Mouse (Mus musculus): ENCODE measurements at regions not wholly inside any gene's neighbourhood (a gene's known extent, or its start where the extent isn't known, plus 50 kb on each side); places are given as distances from the start of the nearest gene placed in this dataset.

DNA sequence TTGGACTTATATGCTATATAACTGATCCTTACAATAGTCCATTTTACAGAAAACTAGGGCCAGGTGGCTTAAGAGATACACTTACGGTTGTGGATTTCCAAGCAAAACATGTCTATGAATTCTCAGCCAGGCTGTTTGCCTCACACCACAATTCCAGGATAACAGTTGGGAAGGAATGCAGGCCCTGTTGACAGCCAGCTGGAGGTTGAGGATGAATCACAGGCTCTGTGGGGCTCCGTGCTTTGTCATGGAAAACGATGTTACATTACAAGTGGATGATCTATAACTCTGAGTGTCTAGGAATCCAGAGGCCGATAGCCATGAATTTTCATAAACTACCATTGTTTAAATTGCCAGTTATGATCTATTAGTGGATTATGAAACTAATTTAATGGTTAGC is 221.9 kb upstream of the Gm6657 start:
- Histone ChIP-seq H3K27me3 (ENCODE audit: control insufficient read depth, insufficient read depth, low read length, poor library complexity, severe bottlenecking) (no peaks in the 10 kb centered on the region), H3K4me1 (ENCODE audit: control insufficient read depth, insufficient read depth, low read length) (no peaks in the 10 kb centered on the region), H3K9me3 (replicated peaks; ENCODE audit: control insufficient read depth, insufficient read depth, low read length, poor library complexity, severe bottlenecking) (peaks cover 6% of the 10 kb centered on the region), H3K4me3 (ENCODE audit: low read depth, low read length) (no peak overlapping the region), H3K9ac (ENCODE audit: low read depth, poor library complexity, severe bottlenecking) (no peak overlapping the region), H3K36me3 (ENCODE audit: control insufficient read depth, insufficient read depth, low read length, poor library complexity, severe bottlenecking) (no peaks in the 10 kb centered on the region), H3K27ac (ENCODE audit: insufficient read depth, low read length) (no peak overlapping the region)
- no peak for TF ChIP-seq CTCF (IDR thresholded peaks at IDR 0.05; ENCODE audit: low read depth, low read length)
- peak; percentile 48; the same call in 1 of the 2 replicates for TF ChIP-seq EP300 (IDR thresholded peaks at IDR 0.05; ENCODE audit: insufficient read depth, low read depth, low read length)

DNA sequence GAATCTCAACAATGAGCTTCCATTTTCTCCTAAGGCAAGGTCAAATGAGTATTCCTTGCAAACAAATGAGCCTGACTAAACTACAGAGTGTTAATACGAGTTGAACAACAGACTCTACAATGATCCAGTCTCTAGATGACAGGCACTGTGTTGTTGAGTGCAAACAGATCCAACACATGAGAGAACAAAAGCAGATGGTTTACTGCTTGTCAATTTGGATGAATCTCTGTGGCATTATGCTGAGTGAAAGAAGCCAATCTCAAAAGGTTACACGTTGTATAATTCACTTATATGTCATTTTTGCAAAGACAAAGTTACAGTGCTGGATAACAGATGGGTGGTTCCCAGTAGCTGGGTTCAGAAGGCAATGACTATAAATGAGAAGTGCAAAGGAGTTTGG is 217.1 kb upstream of the Gm6657 start:
- Histone ChIP-seq H3K9me3 (replicated peaks; ENCODE audit: control insufficient read depth, insufficient read depth, low read length, poor library complexity, severe bottlenecking) (no peaks in the 10 kb centered on the region), H3K4me3 (ENCODE audit: low read depth, low read length) (no peak overlapping the region), H3K27ac (ENCODE audit: insufficient read depth, low read length) (no peak overlapping the region), H3K27me3 (ENCODE audit: control insufficient read depth, insufficient read depth, low read length, poor library complexity, severe bottlenecking) (no peaks in the 10 kb centered on the region), H3K36me3 (ENCODE audit: control insufficient read depth, insufficient read depth, low read length, poor library complexity, severe bottlenecking) (no peaks in the 10 kb centered on the region), H3K9ac (ENCODE audit: low read depth, poor library complexity, severe bottlenecking) (no peak overlapping the region), H3K4me1 (ENCODE audit: control insufficient read depth, insufficient read depth, low read length) (no peaks in the 10 kb centered on the region)
- TF ChIP-seq CTCF (IDR thresholded peaks at IDR 0.05; ENCODE audit: low read depth, low read length), result no peak
- TF ChIP-seq EP300 (IDR thresholded peaks at IDR 0.05; ENCODE audit: insufficient read depth, low read depth, low read length), result no peak
- no peak for TF ChIP-seq POLR2A (IDR thresholded peaks at IDR 0.05; ENCODE audit: insufficient read depth, low read length)

DNA sequence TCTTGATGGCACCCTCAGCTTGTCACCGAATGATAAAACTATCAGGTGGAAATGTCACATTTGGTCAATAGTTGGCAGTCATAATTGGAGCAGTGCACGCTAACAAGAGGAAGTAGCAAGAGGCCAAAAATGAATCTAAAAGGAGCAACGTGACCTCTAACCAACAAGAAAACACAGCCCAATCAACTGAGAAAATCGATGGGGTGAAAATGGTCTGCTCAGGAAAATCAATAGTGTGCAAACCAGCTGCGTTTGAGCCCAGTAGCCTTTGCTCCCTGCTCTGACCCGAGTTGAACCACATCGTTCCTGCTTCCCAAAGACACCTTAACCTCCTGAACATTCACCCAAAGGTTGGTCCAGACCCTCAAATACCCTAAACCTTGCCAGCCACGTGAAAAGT is 207.3 kb upstream of the Gm6657 start:
- Histone ChIP-seq H3K4me3 (ENCODE audit: low read depth, low read length) (no peak overlapping the region), H3K27ac (ENCODE audit: insufficient read depth, low read length) (no peak overlapping the region), H3K9ac (ENCODE audit: low read depth, poor library complexity, severe bottlenecking) (no peak overlapping the region), H3K9me3 (replicated peaks; ENCODE audit: control insufficient read depth, insufficient read depth, low read length, poor library complexity, severe bottlenecking) (no peaks in the 10 kb centered on the region), H3K36me3 (ENCODE audit: control insufficient read depth, insufficient read depth, low read length, poor library complexity, severe bottlenecking) (no peaks in the 10 kb centered on the region), H3K27me3 (ENCODE audit: control insufficient read depth, insufficient read depth, low read length, poor library complexity, severe bottlenecking) (no peaks in the 10 kb centered on the region), H3K4me1 (ENCODE audit: control insufficient read depth, insufficient read depth, low read length) (no peaks in the 10 kb centered on the region)
- TF ChIP-seq EP300 (IDR thresholded peaks at IDR 0.05; ENCODE audit: insufficient read depth, low read depth, low read length), result no peak
- no peak for TF ChIP-seq POLR2A (IDR thresholded peaks at IDR 0.05; ENCODE audit: insufficient read depth, low read length)
- TF ChIP-seq CTCF (IDR thresholded peaks at IDR 0.05; ENCODE audit: low read depth, low read length), result no peak

DNA sequence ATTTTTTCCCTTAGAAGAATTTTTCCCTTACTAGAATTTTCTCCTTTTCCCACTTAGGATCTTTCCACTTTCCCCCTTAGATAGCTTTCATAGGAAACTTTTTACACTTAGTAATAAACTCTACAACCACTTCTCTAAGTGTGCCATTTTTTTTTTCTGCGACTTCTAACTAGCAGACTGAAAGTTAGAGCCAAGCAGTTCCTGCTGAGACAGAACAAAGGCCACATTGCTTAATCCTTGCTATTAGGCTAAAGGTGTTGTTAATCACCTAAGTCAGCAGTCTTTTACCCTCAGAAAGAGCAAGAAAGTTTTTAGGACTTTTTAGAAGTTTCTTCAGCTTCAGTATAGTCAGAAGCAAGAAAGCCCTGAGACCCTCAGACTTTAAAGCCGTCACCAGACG is 204.3 kb upstream of the Gm6657 start:
- no peaks in the 10 kb centered on the region; the same call in none of the 2 replicates for H3K27me3 ChIP-seq (ENCODE audit: control insufficient read depth, insufficient read depth, low read length, poor library complexity, severe bottlenecking)
- no peaks in the 10 kb centered on the region for H3K36me3 ChIP-seq (ENCODE audit: control insufficient read depth, insufficient read depth, low read length, poor library complexity, severe bottlenecking)
- H3K27ac ChIP-seq (ENCODE audit: insufficient read depth, low read length), result no peak overlapping the region
- H3K4me1 ChIP-seq (ENCODE audit: control insufficient read depth, insufficient read depth, low read length), result no peaks in the 10 kb centered on the region
- no peak for TF ChIP-seq POLR2A (IDR thresholded peaks at IDR 0.05; ENCODE audit: insufficient read depth, low read length)
- TF ChIP-seq CTCF (IDR thresholded peaks at IDR 0.05; ENCODE audit: low read depth, low read length), result no peak
- TF ChIP-seq EP300 (IDR thresholded peaks at IDR 0.05; ENCODE audit: insufficient read depth, low read depth, low read length), result no peak
- no peak overlapping the region for H3K9ac ChIP-seq (ENCODE audit: low read depth, poor library complexity, severe bottlenecking)
- H3K9me3 ChIP-seq (replicated peaks; ENCODE audit: control insufficient read depth, insufficient read depth, low read length, poor library complexity, severe bottlenecking), result no peaks in the 10 kb centered on the region
- H3K4me3 ChIP-seq (ENCODE audit: low read depth, low read length), result no peak overlapping the region

DNA sequence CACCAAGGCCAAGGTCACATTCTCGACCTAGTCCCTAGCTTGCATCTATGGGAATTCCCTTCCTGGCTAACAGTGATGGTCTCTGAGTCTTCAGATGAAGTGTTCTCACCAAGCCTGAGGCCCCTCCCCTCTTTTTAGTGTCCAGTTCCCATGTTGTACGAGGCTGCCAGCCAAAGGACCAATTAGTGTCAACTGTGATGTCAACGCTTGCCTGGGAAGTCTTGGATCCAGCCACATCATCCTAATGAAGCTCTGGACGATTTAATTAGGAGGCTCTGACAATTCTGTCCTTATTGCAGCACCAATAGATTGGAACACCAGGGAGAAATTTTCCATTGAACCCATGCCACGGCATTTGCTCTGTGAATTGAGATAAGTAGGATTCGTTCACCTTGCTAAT is 202.4 kb upstream of the Gm6657 start:
- Histone ChIP-seq H3K9ac (ENCODE audit: low read depth, poor library complexity, severe bottlenecking) (no peak overlapping the region), H3K9me3 (replicated peaks; ENCODE audit: control insufficient read depth, insufficient read depth, low read length, poor library complexity, severe bottlenecking) (no peaks in the 10 kb centered on the region), H3K36me3 (ENCODE audit: control insufficient read depth, insufficient read depth, low read length, poor library complexity, severe bottlenecking) (no peaks in the 10 kb centered on the region), H3K27ac (ENCODE audit: insufficient read depth, low read length) (no peak overlapping the region), H3K27me3 (ENCODE audit: control insufficient read depth, insufficient read depth, low read length, poor library complexity, severe bottlenecking) (no peaks in the 10 kb centered on the region; the same call in none of the 2 replicates), H3K4me3 (ENCODE audit: low read depth, low read length) (no peak overlapping the region), H3K4me1 (ENCODE audit: control insufficient read depth, insufficient read depth, low read length) (no peaks in the 10 kb centered on the region)
- TF ChIP-seq EP300 (IDR thresholded peaks at IDR 0.05; ENCODE audit: insufficient read depth, low read depth, low read length), result no peak
- TF ChIP-seq POLR2A (IDR thresholded peaks at IDR 0.05; ENCODE audit: insufficient read depth, low read length), result no peak
- TF ChIP-seq CTCF (IDR thresholded peaks at IDR 0.05; ENCODE audit: low read depth, low read length), result no peak

DNA sequence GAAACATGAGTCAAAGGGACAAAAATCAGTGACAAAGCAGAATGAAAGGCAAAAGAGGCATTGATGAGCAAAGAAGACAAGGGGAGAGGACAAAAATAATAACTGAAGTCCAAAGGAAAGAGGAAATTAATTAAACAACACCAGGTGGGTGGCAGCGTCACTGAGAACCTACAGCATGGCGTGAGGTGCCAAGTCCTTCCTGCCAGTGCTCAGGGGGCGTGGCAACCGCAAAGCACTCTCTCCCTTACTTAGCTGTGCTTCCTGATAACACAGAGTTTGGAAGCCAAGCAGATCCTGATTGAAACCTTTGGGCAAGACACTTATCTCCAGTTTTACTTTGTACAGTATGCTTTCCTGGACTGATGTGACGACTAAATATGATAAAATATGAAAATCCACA is 199.9 kb upstream of the Gm6657 start:
- Histone ChIP-seq H3K27ac (ENCODE audit: insufficient read depth, low read length) (no peak overlapping the region), H3K27me3 (ENCODE audit: control insufficient read depth, insufficient read depth, low read length, poor library complexity, severe bottlenecking) (no peaks in the 10 kb centered on the region; the same call in none of the 2 replicates), H3K9ac (ENCODE audit: low read depth, poor library complexity, severe bottlenecking) (no peak overlapping the region), H3K36me3 (ENCODE audit: control insufficient read depth, insufficient read depth, low read length, poor library complexity, severe bottlenecking) (no peaks in the 10 kb centered on the region), H3K9me3 (replicated peaks; ENCODE audit: control insufficient read depth, insufficient read depth, low read length, poor library complexity, severe bottlenecking) (no peaks in the 10 kb centered on the region), H3K4me3 (ENCODE audit: low read depth, low read length) (no peak overlapping the region), H3K4me1 (ENCODE audit: control insufficient read depth, insufficient read depth, low read length) (no peaks in the 10 kb centered on the region)
- TF ChIP-seq EP300 (IDR thresholded peaks at IDR 0.05; ENCODE audit: insufficient read depth, low read depth, low read length) (no peak), CTCF (IDR thresholded peaks at IDR 0.05; ENCODE audit: low read depth, low read length) (no peak), POLR2A (IDR thresholded peaks at IDR 0.05; ENCODE audit: insufficient read depth, low read length) (no peak)
